Mouse (Mus musculus) cortical plate, adult 2 months (tissue): ENCODE results near the gene Pycr1.

ENCODE experiments used
- CTCF ChIP-seq: fragments of 200-500 bp; IDR thresholded peaks from 2 replicates; pipeline ENCODE4 v1.5.1; 2011; ENCODE audit warnings: mild to moderate bottlenecking, control low read depth, low read length; ENCODE audit not compliant: insufficient read depth; ENCODE audit errors: extremely low read depth
- POLR2A ChIP-seq: fragments of 200-500 bp; IDR thresholded peaks from 2 replicates; pipeline ENCODE4 v1.6.1; 2011; ENCODE audit warnings: mild to moderate bottlenecking, low read length, control low read depth; ENCODE audit not compliant: insufficient read depth; ENCODE audit errors: extremely low read depth

DNA sequence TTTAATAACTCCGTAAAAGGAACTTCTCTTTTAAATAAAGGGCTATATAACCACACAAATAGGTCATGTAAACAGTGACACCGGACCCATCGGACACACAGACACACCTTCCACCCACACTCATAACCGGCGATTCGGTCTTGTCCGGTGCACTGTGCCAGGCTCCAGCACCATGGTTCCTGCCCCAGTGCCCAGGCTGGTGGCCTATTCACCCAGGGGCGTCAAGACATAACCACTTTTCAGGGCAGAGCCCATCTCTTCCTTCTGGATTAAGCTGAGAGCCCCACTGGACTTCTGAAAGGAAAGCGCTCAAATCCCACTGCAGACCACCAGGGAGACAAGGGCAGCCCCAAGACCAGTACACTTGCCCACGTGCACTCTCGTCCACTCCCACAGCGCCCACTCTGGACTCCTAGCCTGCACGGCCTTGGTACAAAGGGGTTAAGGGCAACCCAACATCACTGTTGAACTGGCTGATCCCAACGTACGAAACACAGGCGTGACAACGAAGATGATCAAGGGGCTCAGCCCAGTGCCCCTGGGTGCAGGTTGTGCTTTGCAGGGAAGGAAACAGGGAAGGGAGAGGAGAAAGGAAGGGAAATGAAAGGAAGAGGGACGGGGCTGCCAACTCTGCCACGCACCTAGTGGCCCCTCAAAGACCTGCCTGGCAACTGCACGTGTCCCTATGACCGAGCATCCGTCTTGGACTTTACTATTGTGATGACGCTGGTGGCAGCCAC, 14.8 kb downstream of the Pycr1 start:
- no peak for TF ChIP-seq CTCF
- TF ChIP-seq POLR2A, result no peak
